Mouse (Mus musculus) layer of hippocampus, adult 8-10 months (tissue): ENCODE results near the gene Fam160a1. TPM values are rescaled to one million over a fixed set of nuclear protein-coding genes. Genes with fewer than 3 reads are reported as not detected.

Experiments used
- DNase-seq, 2 experiments: peaks; one replicate each; pipeline ENCODE4 v3.0.0; 2022; ENCODE audit warnings: low spot score in 2 of 2
- total RNA-seq, 4 experiments: library from RNA; stranded (reverse); gene quantifications; 2 replicates each; pipeline ENCODE4 v1.2.4; 2022

The Fam160a1 gene
- total RNA-seq, 4 experiments from 2014 or later = 8.0 to 11.8 (median 9.4) TPM

DNA sequence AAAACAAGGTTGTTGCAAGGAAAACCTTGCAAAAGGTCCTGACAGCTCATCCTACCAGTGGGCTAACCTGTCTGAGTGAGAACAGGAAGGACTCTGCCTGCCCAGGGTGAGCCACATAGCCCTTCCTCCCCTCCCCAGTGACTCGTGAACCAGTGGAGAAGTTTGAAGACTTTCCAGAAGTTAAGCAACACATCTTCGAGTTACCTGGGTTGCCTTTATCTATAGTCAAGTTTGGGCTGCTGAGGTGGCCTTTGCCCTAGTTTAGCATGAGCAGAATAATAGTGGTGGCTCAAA is 182.0 kb downstream of the Fam160a1 start:
- no peak for DNase-seq

DNA sequence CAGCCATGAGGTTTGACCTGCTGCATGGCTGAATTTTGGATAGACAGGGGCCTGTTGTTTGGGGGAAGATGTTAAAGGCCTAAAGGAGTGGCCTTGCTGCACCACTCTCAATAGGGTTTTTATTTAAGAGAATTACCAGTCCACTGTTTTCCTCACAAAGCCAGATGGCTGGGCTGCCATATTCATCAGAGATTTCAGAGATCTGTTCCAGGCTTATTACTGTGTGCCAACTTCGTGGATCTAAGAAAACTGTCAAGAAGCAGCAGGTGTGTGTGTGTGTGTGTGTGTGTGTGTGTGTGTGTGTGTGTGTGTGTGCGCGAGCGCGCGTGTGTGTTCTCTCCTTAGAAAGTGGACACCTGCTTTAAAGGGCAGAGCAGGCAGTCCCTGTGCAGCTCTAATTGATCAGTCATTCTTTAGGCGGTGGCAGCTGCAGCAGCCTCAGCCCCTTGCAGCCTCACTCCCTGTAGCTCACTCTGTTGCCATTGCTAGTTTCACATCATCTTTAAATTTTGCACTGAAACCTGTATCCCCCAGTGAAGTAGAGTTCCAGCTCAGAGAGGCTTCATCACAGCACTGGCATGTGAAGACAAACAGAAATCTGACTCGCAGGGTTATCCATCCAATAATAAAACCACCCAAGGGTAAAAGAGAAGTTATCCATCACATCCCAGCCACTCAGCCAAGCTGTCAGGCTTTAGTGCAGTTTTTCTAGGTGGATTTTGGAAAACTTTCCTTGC is 182.5 kb downstream of the Fam160a1 start:
- DNase-seq = no peak

GRCm38 (mm10) chr3:85633733-85634132 is 183.4 kb downstream of the Fam160a1 start:
- DNase-seq = no peak

DNA sequence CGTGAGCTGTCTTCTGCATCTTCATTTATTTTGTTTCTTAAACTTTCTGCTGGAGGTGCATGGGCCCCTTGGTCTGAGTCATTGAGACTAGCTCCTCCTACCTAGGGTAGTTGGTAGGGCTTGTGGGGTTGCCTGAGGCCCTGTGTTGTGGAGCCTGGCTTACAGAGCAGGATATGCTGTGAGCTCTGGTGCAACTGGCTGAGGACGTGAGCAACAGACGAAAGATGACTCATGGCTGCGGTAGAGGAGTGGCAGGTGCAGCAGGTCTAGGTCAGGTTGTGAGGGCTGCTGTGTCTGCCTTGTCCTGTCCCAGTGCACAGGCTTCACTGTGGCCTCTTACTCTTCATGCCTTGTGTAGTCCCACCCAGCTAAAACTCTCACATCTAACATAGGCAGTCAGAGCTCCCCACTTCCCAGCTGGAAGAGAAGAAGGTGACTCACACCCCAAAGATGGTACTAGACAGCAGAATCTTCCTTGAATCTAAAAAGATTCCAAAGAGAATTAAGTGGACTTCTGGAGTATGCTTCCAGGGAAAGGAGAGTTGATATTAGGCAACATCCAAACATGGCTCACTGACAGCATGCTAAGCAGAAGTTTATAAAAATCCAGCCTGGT is 187.1 kb downstream of the Fam160a1 start:
- no peak for DNase-seq

DNA sequence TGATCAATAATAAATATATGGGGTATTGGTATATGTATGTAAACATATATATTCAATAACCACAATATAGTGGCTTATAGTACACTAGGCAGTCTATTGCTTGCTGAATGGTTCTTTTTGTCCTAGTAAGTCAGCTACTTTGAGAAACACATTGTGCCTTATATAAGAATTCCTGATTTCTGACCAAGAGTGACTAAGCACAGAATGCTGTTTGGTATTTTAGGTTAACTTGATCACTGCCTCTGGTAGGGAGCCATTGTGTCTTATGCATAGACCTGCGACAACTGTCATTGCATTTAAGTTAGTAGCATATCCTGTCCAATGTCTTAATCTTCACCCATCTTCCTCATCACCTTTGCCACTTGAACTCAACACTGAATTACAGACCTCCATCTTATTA is 197.3 kb downstream of the Fam160a1 start:
- DNase-seq = no peak

GRCm38 (mm10) chr3:85619345-85619744 is 197.7 kb downstream of the Fam160a1 start:
- no peak for DNase-seq

DNA sequence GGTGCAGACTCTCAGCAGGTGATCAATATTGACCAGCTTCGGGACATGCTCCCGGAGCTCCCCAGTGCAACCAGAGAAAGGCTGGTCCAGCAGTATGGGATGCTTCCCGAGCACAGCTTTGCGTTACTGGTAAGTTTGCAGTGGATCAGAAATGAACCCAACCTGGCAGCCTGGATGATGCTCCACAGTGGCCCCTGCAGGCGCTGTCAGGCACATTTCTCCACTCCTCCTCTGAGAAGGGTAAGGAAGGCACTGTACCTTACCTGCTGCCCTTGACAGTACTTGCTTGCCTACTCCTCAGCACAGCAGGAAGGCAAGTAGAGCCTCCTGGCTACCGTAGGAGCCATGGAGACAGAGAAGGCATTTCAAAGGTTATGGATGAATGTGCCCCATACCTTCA is 198.2 kb downstream of the Fam160a1 start:
- no peak for DNase-seq

DNA sequence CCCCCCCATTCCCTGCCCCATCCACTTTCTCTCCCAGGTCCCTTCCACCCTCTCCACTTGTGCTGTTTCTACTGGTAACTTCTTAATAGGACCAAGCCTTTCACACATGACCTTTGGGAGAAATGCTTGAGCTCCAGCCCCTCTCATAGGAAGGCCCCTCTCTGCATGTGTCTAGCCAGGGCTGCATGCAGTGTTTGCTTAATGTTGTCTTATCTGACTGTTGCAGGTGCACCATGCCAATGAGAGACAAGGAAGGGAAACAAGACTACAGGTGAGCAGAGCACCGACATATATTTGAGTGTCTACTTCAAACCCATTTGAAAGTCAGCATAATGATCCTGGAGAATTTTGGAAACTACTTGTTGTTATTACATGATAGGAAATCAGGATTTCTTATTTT is 200.7 kb downstream of the Fam160a1 start:
- no peak for DNase-seq

Other genes starting within 250 kb of the Fam160a1 start
- 10 to 100 TPM; 16.8 to 23.8 (median 23.4) TPM for gene Gatb, start 243.2 kb downstream of the Fam160a1 start, total RNA-seq
- under 1 TPM in 3 of 4 experiments, not detected in 1; 0.41 to 0.61 (median 0.50) TPM for gene Glt28d2, start 70.2 kb upstream of the Fam160a1 start, total RNA-seq
- 1 to 10 TPM in 2 of 4 experiments, not detected in 2; 1.8 to 2.0 TPM for gene Gm37240, start 70.2 kb upstream of the Fam160a1 start, total RNA-seq
- 10 to 100 TPM; 16.0 to 27.2 (median 19.6) TPM for gene Sh3d19, start 153.8 kb upstream of the Fam160a1 start, total RNA-seq
- not detected for gene Prss48, start 185.2 kb upstream of the Fam160a1 start, total RNA-seq